Mouse (Mus musculus) C2C12 (cell line): ENCODE results near the gene Utp14b.

Experiments
- CEBPB ChIP-seq: IDR thresholded peaks from one replicate; pipeline ENCODE4 v1.6.1; 2011; ENCODE audit warnings: low read depth, mild to moderate bottlenecking, control low read depth, moderate library complexity
- CTCF ChIP-seq: IDR thresholded peaks from one replicate; pipeline ENCODE4 v1.5.1; 2011; ENCODE audit not compliant: control insufficient read depth, insufficient read depth, insufficient read length
- FOSL1 ChIP-seq: IDR thresholded peaks from one replicate; pipeline ENCODE4 v1.8.0; 2011; ENCODE audit warnings: mild to moderate bottlenecking, low read length; ENCODE audit not compliant: poor library complexity, insufficient read depth, severe bottlenecking
- MAX ChIP-seq: IDR thresholded peaks from one replicate; pipeline ENCODE4 v1.6.1; 2011; ENCODE audit warnings: mild to moderate bottlenecking, control low read depth
- MYOG ChIP-seq: IDR thresholded peaks from one replicate; pipeline ENCODE4 v1.6.1; 2011; ENCODE audit not compliant: control insufficient read depth, insufficient read length; ENCODE audit errors: extremely low read depth
- USF1 ChIP-seq: IDR thresholded peaks from one replicate; pipeline ENCODE4 v1.6.1; 2011; ENCODE audit warnings: low read depth, mild to moderate bottlenecking, control low read depth, moderate library complexity

GRCm38 (mm10) chr1:78696903-78697302 is 39.1 kb downstream of the Utp14b start:
- no peak for TF ChIP-seq FOSL1
- no peak for TF ChIP-seq CEBPB
- no peak for TF ChIP-seq CTCF
- TF ChIP-seq MAX, result no peak
- no peak for TF ChIP-seq MYOG
- no peak for TF ChIP-seq USF1
